44 mouse cellular contexts compared by ENCODE assay signal in the genomic region with DNA sequence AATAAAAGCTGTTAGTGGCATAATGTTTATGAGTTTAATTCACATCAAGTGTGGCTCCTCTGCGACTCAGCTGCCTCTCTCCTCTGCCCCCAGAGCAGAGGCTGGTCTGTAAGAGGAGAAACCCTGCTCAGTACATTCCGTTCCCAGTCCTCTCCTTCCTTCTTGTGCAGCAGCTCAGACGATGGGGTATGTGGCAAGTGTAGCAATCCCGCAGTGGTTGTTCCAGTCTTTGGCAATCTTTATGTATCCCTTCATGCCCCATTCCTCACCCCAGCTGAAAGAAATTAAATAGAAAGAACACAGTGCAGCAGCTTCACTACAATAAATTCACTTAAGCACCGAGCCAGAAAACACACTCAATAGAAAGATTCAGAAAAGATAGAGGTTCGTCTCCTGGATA. TPM values are rescaled to one million over a fixed set of nuclear protein-coding genes. Genes with fewer than 3 reads are reported as not detected.
DNase-seq lines count a peak whose midpoint lies in the region; ATAC-seq and TF ChIP-seq lines count a peak whose summit lies in the region.
"Had no signal": no experiment of that assay in that cellular context is flagged by ENCODE, and none has a peak within 500 bp of the region (broad histone marks: within the 10 kb centered on the region; RNA-seq: fewer than 3 reads in every experiment).

No protein-coding gene starts in this region.

- H3K4me3 ChIP-seq in lung, postnatal 0 days (ENCODE audit: low read depth, low read length) = no peak overlapping the region
- no peak overlapping the region for H3K4me3 ChIP-seq in kidney, embryonic 16.5 days (ENCODE audit: low read length)
- H3K4me3 ChIP-seq: embryonic facial prominence, embryonic 10.5 days; embryonic facial prominence, embryonic 15.5 days; forebrain, embryonic 12.5 days; heart, adult 2 months; heart, embryonic 12.5 days; hindbrain, embryonic 15.5 days; kidney, embryonic 15.5 days; layer of hippocampus, adult 2 months; left cerebral cortex, adult 2 months; limb, embryonic 15.5 days; liver, embryonic 13.5 days; myocyte had no signal

- H3K36me3 ChIP-seq in lung, postnatal 0 days (ENCODE audit: insufficient read depth, low read length) = no peaks in the 10 kb centered on the region
- H3K36me3 ChIP-seq in kidney, embryonic 16.5 days (ENCODE audit: insufficient read depth, low read length) = no peaks in the 10 kb centered on the region
- H3K36me3 ChIP-seq: embryonic facial prominence, embryonic 10.5 days; embryonic facial prominence, embryonic 15.5 days; forebrain, embryonic 12.5 days; heart, embryonic 12.5 days; hindbrain, embryonic 15.5 days; kidney, embryonic 15.5 days; limb, embryonic 15.5 days; liver, embryonic 13.5 days had no signal

- peak; percentile 23; the same call in 1 of the 2 replicates for ATAC-seq in lung, postnatal 0 days
- peak; percentile 64 for ATAC-seq in megakaryocyte progenitor cell, adult 5-6 weeks (replicated peaks; ENCODE audit: poor library complexity)
- ATAC-seq in kidney, embryonic 16.5 days (ENCODE audit: low FRiP score, low TSS enrichment) = no peak
- ATAC-seq: forebrain, postnatal 0 days; midbrain, embryonic 16.5 days had no signal

- no peaks in the 10 kb centered on the region for H3K4me1 ChIP-seq in lung, postnatal 0 days (ENCODE audit: insufficient read depth, low read depth, low read length)
- no peaks in the 10 kb centered on the region for H3K4me1 ChIP-seq in kidney, embryonic 16.5 days (ENCODE audit: insufficient read depth, low read length)
- H3K4me1 ChIP-seq: embryonic facial prominence, embryonic 10.5 days; embryonic facial prominence, embryonic 15.5 days; forebrain, embryonic 12.5 days; heart, embryonic 12.5 days; hindbrain, embryonic 15.5 days; kidney, embryonic 15.5 days; limb, embryonic 15.5 days; liver, embryonic 13.5 days had no signal

- no peak overlapping the region for H3K4me2 ChIP-seq in lung, postnatal 0 days (replicated peaks; ENCODE audit: low read depth, low read length)
- no peak overlapping the region for H3K4me2 ChIP-seq in kidney, embryonic 16.5 days (replicated peaks; ENCODE audit: low read depth, low read length)
- H3K4me2 ChIP-seq: embryonic facial prominence, embryonic 15.5 days; forebrain, embryonic 12.5 days; heart, embryonic 12.5 days; hindbrain, embryonic 15.5 days; kidney, embryonic 15.5 days; limb, embryonic 15.5 days; liver, embryonic 13.5 days; midbrain, embryonic 11.5 days had no signal

- DNase-seq in lung, postnatal 0 days (ENCODE audit: low spot score) = peak; percentile 53
- no peak for DNase-seq in lung, adult 18-20 months
- DNase-seq in CD4-positive helper T cell, adult 2 months (ENCODE audit: low read depth, low spot score) = peak; percentile 18
- peak; percentile 73 for DNase-seq in NIH3T3 (ENCODE audit: low read depth)
- no peak for DNase-seq in urinary bladder, postnatal 10 days (ENCODE audit: low spot score)
- DNase-seq: adrenal gland, postnatal 25 days; cerebellum, adult 8-10 months; cerebellum, postnatal 25 days; forebrain, postnatal 0 days; gastrocnemius, postnatal 10 days; heart, adult 2 months; heart, postnatal 10 days; kidney, adult 18-20 months; kidney, postnatal 36 days; left cerebral cortex, postnatal 4 days; liver, embryonic 13.5 days; lung, adult 2 months; lung, postnatal 14 days; retina, postnatal 1 day; right cerebral cortex, postnatal 14 days; thymus, adult 2 months; thymus, postnatal 36 days had no signal

- no peaks in the 10 kb centered on the region for H3K9me3 ChIP-seq in lung, postnatal 0 days (ENCODE audit: low read length)
- no peaks in the 10 kb centered on the region for H3K9me3 ChIP-seq in kidney, embryonic 16.5 days (ENCODE audit: low read length)
- H3K9me3 ChIP-seq: embryonic facial prominence, embryonic 10.5 days; embryonic facial prominence, embryonic 15.5 days; forebrain, embryonic 12.5 days; heart, embryonic 12.5 days; hindbrain, embryonic 15.5 days; kidney, embryonic 15.5 days; limb, embryonic 15.5 days; liver, embryonic 13.5 days had no signal

- H3K27ac ChIP-seq in lung, postnatal 0 days (ENCODE audit: low read length) = no peak overlapping the region
- H3K27ac ChIP-seq in kidney, embryonic 16.5 days (ENCODE audit: low read length) = no peak overlapping the region
- H3K27ac ChIP-seq: embryonic facial prominence, embryonic 10.5 days; embryonic facial prominence, embryonic 15.5 days; forebrain, embryonic 12.5 days; heart, adult 2 months; hindbrain, embryonic 15.5 days; kidney, embryonic 15.5 days; layer of hippocampus, adult 2 months; left cerebral cortex, adult 2 months; limb, embryonic 15.5 days; liver, embryonic 13.5 days had no signal

- TF ChIP-seq CTCF in lung, postnatal 0 days (IDR thresholded peaks at IDR 0.05) = no peak

- no peak overlapping the region for H3K9ac ChIP-seq in lung, postnatal 0 days (replicated peaks; ENCODE audit: low read depth)
- H3K9ac ChIP-seq in kidney, embryonic 16.5 days (replicated peaks; ENCODE audit: low read length) = no peak overlapping the region
- H3K9ac ChIP-seq: embryonic facial prominence, embryonic 15.5 days; forebrain, embryonic 12.5 days; forebrain, postnatal 0 days; heart, embryonic 12.5 days; hindbrain, embryonic 15.5 days; kidney, embryonic 15.5 days; limb, embryonic 15.5 days; liver, embryonic 13.5 days had no signal

- no peak for TF ChIP-seq EP300 in lung, postnatal 0 days (IDR thresholded peaks at IDR 0.05)

- no peaks in the 10 kb centered on the region for H3K27me3 ChIP-seq in lung, postnatal 0 days (replicated peaks; ENCODE audit: insufficient read depth, low read length)
- H3K27me3 ChIP-seq in kidney, embryonic 16.5 days (ENCODE audit: insufficient read depth, low read length) = no peaks in the 10 kb centered on the region
- H3K27me3 ChIP-seq: embryonic facial prominence, embryonic 15.5 days; forebrain, embryonic 12.5 days; heart, embryonic 12.5 days; hindbrain, embryonic 15.5 days; kidney, embryonic 15.5 days; limb, embryonic 15.5 days; liver, embryonic 13.5 days had no signal

- WGBS in lung, postnatal 0 days = 65% methylated on average over 6 of the region's 6 CpGs
- WGBS in kidney, embryonic 16.5 days = 78% methylated on average over 6 of the region's 6 CpGs

RNA-seq across cellular contexts. Expression of a gene that starts 21.6 kb away (rescaled TPM):
- polyA plus RNA-seq in lung, postnatal 0 days (2015; fragmentation: Nextera tagmentation; extraction: Ambion mirVana) = 0.32 TPM in 1 of 2 replicates, not detected in the other
- 0.54 and 1.2 TPM in 2 replicates for total RNA-seq in megakaryocyte progenitor cell, adult 5-6 weeks (2015)
- total RNA-seq in megakaryocyte progenitor cell, adult 5-6 weeks (2017) = 0.44 TPM in 1 of 2 replicates, not detected in the other
- 0.14 and 0.44 TPM in 2 replicates for polyA plus RNA-seq in kidney, embryonic 16.5 days (2015; fragmentation: Nextera tagmentation; extraction: Ambion mirVana)
- total RNA-seq: forebrain, postnatal 0 days; heart, adult 2 months; hematopoietic stem cell, adult 5-6 weeks; layer of hippocampus, adult 2 months; left cerebral cortex, postnatal 4 days had no signal
- polyA plus RNA-seq: forebrain, embryonic 12.5 days; forebrain, postnatal 0 days; hindbrain, embryonic 15.5 days; liver, embryonic 13.5 days; lung, adult 2 months; midbrain, embryonic 11.5 days; midbrain, embryonic 16.5 days; neural tube, embryonic 14.5 days; small intestine, adult 2 months; stomach, embryonic 16.5 days had no signal

RNA-seq across cellular contexts. Expression of a gene that starts 40.1 kb away (rescaled TPM):
- not detected in 2 replicates for polyA plus RNA-seq in lung, postnatal 0 days (2015; fragmentation: Nextera tagmentation; extraction: Ambion mirVana)
- total RNA-seq in megakaryocyte progenitor cell, adult 5-6 weeks (2015) = not detected in 2 replicates
- not detected in 2 replicates for total RNA-seq in megakaryocyte progenitor cell, adult 5-6 weeks (2017)
- not detected in 2 replicates for polyA plus RNA-seq in kidney, embryonic 16.5 days (2015; fragmentation: Nextera tagmentation; extraction: Ambion mirVana)
- total RNA-seq: adrenal gland, adult 18-20 months; adrenal gland, postnatal 25 days; forebrain, postnatal 0 days; gastrocnemius, postnatal 10 days; heart, adult 2 months; heart, postnatal 10 days; hematopoietic stem cell, adult 5-6 weeks; layer of hippocampus, adult 2 months; layer of hippocampus, postnatal 14 days; left cerebral cortex, adult 2 months; left cerebral cortex, postnatal 4 days had no signal
- polyA plus RNA-seq: brain, embryonic 14.5 days; embryonic facial prominence, embryonic 10.5 days; forebrain, embryonic 12.5 days; forebrain, postnatal 0 days; heart, adult 2 months; heart, embryonic 12.5 days; hindbrain, embryonic 15.5 days; intestine, embryonic 14.5 days; kidney, embryonic 15.5 days; liver, embryonic 13.5 days; lung, adult 2 months; midbrain, embryonic 11.5 days; midbrain, embryonic 16.5 days; myocyte; neural tube, embryonic 14.5 days; small intestine, adult 2 months; stomach, embryonic 16.5 days; thymus, adult 2 months had no signal

RNA-seq across cellular contexts. Expression of a gene that starts 54.0 kb away (rescaled TPM):
- 1.3 and 1.8 TPM in 2 replicates for polyA plus RNA-seq in lung, postnatal 0 days (2015; fragmentation: Nextera tagmentation; extraction: Ambion mirVana)
- total RNA-seq in megakaryocyte progenitor cell, adult 5-6 weeks (2015) = 1.6 TPM in 1 of 2 replicates, not detected in the other
- total RNA-seq in megakaryocyte progenitor cell, adult 5-6 weeks (2017) = 0.37 TPM in 1 of 2 replicates, not detected in the other
- 0.71 TPM in 1 of 2 replicates, not detected in the other for polyA plus RNA-seq in kidney, embryonic 16.5 days (2015; fragmentation: Nextera tagmentation; extraction: Ambion mirVana)
- total RNA-seq: adrenal gland, postnatal 25 days; forebrain, postnatal 0 days; layer of hippocampus, adult 2 months; layer of hippocampus, postnatal 14 days; left cerebral cortex, postnatal 4 days had no signal
- polyA plus RNA-seq: brain, embryonic 14.5 days; embryonic facial prominence, embryonic 10.5 days; embryonic facial prominence, embryonic 15.5 days; forebrain, embryonic 12.5 days; forebrain, postnatal 0 days; intestine, embryonic 14.5 days; limb, embryonic 15.5 days; neural tube, embryonic 14.5 days; small intestine, adult 2 months had no signal

RNA-seq across cellular contexts. Expression of a gene that starts 54.5 kb away (rescaled TPM):
- polyA plus RNA-seq in lung, postnatal 0 days (2015; fragmentation: Nextera tagmentation; extraction: Ambion mirVana) = 12.3 and 13.4 TPM in 2 replicates
- total RNA-seq in megakaryocyte progenitor cell, adult 5-6 weeks (2015) = 3.1 and 14.7 TPM in 2 replicates
- 2.8 and 17.6 TPM in 2 replicates for total RNA-seq in megakaryocyte progenitor cell, adult 5-6 weeks (2017)
- polyA plus RNA-seq in kidney, embryonic 16.5 days (2015; fragmentation: Nextera tagmentation; extraction: Ambion mirVana) = 4.5 and 4.6 TPM in 2 replicates

RNA-seq across cellular contexts. Expression of a gene that starts 56.5 kb away (rescaled TPM):
- not detected in 2 replicates for polyA plus RNA-seq in lung, postnatal 0 days (2015; fragmentation: Nextera tagmentation; extraction: Ambion mirVana)
- not detected in 2 replicates for total RNA-seq in megakaryocyte progenitor cell, adult 5-6 weeks (2015)
- not detected in 2 replicates for total RNA-seq in megakaryocyte progenitor cell, adult 5-6 weeks (2017)
- polyA plus RNA-seq in kidney, embryonic 16.5 days (2015; fragmentation: Nextera tagmentation; extraction: Ambion mirVana) = not detected in 2 replicates
- total RNA-seq: adrenal gland, adult 18-20 months; adrenal gland, postnatal 25 days; forebrain, postnatal 0 days; gastrocnemius, postnatal 10 days; heart, adult 2 months; heart, postnatal 10 days; hematopoietic stem cell, adult 5-6 weeks; layer of hippocampus, adult 2 months; layer of hippocampus, postnatal 14 days; left cerebral cortex, adult 2 months; left cerebral cortex, postnatal 4 days had no signal
- polyA plus RNA-seq: brain, embryonic 14.5 days; embryonic facial prominence, embryonic 10.5 days; embryonic facial prominence, embryonic 15.5 days; forebrain, embryonic 12.5 days; forebrain, postnatal 0 days; heart, adult 2 months; heart, embryonic 12.5 days; hindbrain, embryonic 15.5 days; intestine, embryonic 14.5 days; kidney, embryonic 15.5 days; limb, embryonic 15.5 days; liver, embryonic 13.5 days; lung, adult 2 months; midbrain, embryonic 11.5 days; midbrain, embryonic 16.5 days; myocyte; neural tube, embryonic 14.5 days; small intestine, adult 2 months; stomach, embryonic 16.5 days; thymus, adult 2 months had no signal

Comparison
In these comparisons a context has a peak if more than half of its experiments do, and no peak if none do; other contexts are left out.
1. DNase-seq: peak in lung, postnatal 0 days (single experiment), CD4-positive helper T cell, adult 2 months (single experiment) and NIH3T3 (single experiment); none in lung, adult 18-20 months (0 of 2) and urinary bladder, postnatal 10 days (single experiment).